Mouse (Mus musculus): ENCODE measurements at regions not wholly inside any gene's neighbourhood (a gene's known extent, or its start where the extent isn't known, plus 50 kb on each side); places are given as distances from the start of the nearest gene placed in this dataset.
"Not testable (repeated sequence)": the region's sequence is repeated elsewhere in the genome, so short reads cannot be mapped to it uniquely, and the experiment has no call there.

GRCm38 (mm10) chr13:111309848-111310692 is 55.3 kb downstream of the Actbl2 start:
- DNase-seq, result no peak

DNA sequence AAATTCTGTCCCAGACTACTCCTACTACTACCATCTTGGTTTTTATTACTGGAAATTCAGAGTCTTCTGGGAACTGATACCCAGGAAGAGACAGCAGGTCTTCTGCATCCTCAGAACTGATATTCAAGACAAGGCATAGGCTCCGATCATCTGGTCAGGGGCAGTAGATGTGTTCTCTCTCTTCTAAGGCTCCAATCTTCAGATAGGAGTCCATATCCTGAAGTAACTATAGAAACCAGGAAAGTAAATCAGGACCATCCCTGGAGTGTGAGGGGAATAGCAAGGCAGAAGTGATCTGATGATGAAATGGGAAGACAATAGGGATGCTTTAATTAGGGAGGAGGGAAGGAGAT is 55.9 kb downstream of the Actbl2 start:
- DNase-seq, result no peak

DNA sequence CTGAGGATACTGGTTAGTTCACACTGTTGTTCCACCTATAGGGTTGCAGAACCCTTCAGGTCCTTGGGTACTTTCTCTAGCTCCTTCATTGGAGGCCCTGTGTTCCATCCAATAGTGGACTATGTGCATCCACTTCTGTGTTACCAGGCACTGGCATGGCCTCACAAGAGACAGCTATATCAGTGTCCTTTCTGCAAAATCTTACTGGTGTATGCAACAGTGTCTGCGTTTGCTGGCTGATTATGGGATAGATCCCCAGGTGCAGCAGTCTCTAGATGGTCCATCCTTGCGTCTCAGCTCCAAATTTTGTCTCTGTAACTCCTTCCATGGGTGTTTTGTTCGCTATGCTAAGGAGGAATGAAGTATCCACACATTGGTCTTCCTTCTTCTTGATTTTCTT is 58.7 kb downstream of the Actbl2 start:
- not testable (repeated sequence) for DNase-seq

DNA sequence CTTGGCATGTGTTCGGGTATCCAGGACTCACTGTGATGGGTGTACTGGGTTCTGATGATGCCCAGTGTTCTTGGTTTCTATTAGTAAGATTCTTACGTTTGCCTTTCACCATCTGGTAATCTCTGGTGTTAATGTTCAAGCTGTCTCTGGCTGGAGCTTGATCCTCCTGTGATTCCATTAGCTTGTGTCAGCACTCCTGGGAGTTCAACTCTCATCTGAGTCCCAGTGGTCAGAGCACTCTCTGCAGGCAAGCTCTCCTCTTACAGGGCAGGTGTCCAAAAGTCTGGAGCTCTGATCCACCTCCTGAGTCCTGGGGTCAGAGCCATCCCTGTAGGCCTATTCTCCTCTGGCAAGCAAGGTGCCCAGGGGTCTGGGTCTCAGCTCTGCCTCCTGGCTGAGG is 63.1 kb downstream of the Actbl2 start:
- not testable (repeated sequence) for DNase-seq

DNA sequence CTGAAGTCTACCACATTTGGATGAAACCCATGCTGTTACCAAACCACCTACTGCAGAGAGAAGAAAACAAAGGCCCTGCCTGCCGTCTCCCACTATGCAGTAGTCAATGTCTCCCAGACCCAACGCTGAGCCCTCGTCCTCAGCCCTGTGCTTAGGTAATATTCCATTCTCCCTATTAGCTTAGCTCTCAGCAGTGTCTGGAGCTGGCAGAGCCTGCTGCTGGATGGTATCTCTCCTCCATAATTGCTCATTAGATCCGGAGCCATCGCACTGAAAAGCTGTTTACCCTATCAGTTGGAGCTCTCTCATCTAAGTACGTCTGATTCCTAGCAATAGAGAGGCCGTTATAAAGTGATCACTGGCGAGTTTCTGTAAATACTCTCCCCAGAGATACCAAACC is 68.4 kb downstream of the Actbl2 start:
- DNase-seq, result no peak

DNA sequence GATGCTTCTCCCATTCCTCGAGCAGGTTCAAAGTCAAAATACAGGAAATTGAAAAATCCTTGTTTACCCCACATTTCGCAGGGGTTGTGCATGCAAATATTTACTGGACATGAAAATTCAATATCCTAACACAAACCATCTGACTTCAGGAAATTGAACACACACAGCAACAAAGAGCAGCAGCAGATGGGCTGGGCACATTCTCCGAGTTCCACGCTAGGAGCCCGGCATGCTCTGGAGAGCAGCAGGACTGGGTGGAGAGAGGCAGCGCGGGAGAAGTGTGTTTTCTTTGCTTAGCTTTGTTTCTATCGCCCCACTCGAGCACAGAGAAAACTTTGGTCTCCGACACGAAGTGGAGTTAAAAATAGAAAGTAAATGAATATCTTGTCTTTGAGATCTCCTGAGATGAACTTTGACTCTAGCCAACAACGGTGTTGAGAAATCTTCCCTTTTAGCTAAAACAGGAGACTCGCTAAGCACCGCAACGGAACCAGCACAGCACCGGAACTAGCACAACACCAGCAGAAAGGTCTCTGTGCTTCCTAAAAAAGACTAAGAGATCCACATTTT is 71.4 kb downstream of the Actbl2 start:
- no peak for DNase-seq

DNA sequence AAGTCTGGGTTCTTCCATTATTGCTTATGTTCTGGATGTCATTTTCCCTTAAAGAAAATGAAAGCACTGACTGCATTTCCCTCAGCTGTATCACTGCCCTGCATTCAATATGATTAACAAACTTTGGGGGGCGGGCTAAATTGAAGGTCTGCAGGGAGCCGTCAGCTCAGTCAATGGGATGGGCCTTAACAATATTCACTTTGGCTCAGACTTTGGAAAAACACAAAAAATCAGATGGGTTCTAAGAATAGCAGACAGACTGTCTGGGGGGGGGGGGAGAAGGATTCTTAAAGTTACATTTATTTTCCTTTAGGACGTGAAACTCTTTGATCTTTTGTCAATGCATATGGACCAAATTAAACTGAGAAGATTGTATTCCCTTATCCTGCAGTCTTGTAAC is 78.2 kb downstream of the Actbl2 start:
- DNase-seq, result no peak

GRCm38 (mm10) chr13:111333851-111334250 is 79.0 kb downstream of the Actbl2 start:
- no peak for DNase-seq

- DNase-seq, result no peak
These were observed 79.6 kb downstream of the Actbl2 start for GRCm38 (mm10) chr13:111334258-111335052.

GRCm38 (mm10) chr13:111344981-111345380 is 90.2 kb downstream of the Actbl2 start:
- no peak for DNase-seq

DNA sequence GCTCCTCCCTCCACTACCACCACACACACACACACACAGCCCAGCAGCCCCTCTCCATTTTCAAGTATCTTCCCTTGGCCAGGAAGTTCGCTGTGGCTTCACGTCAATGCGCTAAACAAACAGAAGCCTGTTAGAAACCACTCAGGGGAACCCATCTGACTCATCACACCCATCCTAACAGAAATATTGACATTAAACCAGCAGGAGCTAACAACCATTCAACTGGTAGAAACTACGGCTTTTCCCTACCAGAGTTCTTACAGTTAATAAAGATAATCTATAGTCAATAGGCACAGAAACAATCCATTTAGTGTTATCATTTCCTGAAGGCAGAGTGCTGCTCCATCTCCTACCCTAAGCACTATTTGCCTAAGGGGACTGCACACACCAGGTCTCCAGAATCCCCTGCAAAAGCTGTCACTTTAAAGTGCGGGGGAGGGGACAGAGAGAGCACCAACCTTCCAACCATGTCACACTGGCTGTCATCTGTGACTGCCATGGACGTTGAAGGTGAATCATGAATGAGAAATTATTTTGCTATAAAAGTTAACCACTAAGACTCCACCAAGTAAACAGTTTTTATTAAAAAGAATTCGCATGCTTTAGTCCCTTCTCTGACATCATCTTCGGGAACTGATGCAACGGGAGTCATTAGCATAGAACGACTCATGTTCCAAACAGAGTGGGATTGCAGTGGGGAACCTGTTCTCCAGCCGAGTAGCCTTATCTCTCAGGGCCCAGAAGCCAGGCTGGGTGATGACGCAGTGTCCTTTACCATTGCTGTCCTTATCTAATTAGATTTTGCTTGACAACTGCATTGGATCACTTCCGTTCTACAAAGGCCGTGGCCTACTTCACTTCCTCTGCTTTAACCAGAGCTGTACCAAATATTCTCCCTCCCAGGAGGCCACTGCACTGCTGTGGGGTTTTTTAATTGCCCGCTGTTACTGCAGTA is 91.0 kb downstream of the Actbl2 start:
- no peak for DNase-seq

DNA sequence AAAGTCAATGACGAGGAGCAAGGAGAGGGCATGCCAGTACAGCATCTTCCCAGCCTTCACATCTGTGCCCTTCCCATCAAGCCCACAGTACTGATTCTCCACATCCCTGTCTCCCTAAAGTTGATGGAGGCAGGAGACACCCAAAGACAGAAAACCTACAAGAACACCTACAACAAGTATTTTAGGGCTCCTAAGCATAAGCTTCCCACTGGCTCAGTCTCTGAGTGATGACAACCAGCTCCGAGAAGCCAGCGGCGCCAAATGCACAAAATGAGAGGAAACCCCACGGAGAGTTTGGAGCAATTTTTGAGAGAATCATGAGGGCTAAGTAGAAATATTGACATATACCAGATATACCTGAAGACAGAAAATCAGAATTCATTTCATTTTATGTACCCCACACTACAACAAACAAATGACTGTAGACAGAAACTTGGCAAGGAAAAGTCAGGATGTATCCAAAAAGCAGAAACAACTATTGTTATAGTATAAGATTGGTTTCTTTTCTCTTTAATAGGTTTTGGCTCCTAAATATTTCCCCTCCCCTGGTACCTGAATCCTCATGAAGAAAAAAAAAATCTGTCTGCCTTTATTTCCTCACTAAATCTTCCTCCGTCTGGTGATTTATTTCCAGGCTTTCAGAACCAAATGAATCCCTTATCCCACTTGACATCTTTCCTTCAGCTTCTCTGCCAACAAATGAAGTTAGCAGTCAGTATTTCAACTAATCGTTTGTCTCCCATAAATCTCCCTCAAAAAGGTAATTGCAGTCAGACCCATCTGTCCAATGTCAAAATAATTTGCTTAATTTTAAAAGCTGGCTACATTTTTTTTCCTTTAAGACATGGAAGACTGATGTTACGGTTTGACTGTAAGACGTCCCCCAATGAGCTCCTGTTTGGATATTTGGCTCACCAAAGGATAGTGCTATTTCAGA is 102.0 kb downstream of the Actbl2 start:
- DNase-seq, result no peak

- DNase-seq, result no peak
These were observed 106.6 kb downstream of the Actbl2 start for GRCm38 (mm10) chr13:111361456-111361855.

GRCm38 (mm10) chr13:111363176-111363739 is 108.4 kb downstream of the Actbl2 start:
- peak; percentile 29 for DNase-seq

GRCm38 (mm10) chr13:111366871-111367270 is 112.1 kb downstream of the Actbl2 start:
- no peak for DNase-seq

GRCm38 (mm10) chr13:111367620-111368019 is 112.8 kb downstream of the Actbl2 start:
- DNase-seq, result no peak

DNA sequence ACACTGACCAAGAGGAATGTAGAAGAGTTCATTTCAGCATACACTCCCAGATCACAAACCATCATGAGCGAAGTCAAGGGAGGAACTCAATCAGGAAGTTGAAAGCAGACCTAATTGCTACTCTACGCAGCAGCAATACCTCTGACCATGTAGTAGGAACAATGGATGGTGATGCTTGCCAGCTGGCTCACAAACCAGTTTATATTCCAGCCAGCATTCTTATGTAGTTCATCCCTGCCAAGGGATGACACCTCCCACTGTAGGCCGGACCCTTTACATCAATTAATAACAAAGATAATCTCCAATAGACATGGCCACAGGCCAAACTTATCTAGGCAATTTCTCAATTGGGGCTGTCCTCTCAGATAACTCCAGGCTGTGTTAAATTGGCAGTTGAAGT is 115.1 kb downstream of the Actbl2 start:
- peak; percentile 59 for DNase-seq

GRCm38 (mm10) chr13:111373281-111373680 is 116.6 kb downstream of the Gpbp1 start:
- DNase-seq, result no peak

DNA sequence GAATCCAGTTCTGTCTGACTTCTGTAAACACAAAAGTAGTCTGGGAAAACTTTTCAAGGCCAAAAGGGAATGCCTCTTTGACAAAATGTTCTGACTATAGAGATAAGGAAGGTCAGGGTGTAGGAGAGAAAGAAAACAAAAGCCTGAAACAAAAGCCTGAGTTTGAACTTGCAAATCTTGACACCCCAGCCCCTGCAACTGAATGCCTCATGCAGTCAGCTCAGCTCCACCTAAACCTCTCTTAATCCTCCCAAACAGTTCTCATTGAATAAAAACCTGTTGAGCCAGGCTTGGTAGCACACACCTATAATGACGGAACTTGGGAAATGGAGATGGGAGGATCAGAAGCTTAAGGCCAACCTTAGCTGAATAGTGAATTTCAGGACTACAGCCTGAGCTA is 116.1 kb downstream of the Gpbp1 start:
- DNase-seq, result no peak
